Mouse (Mus musculus) mouse trophoblast stem cell (cell line): ENCODE results near the gene Zbtb20.

ENCODE experiments used
- in situ Hi-C, 2 experiments: fragments of 300-500 bp; cut with MseI, MboI; formaldehyde crosslinking; loops; 2 replicates in 1 of 2; 3 replicates in 1 of 2; pipeline ENCODE4 v1.15.1; 2025

Gene Zbtb20

GRCm38 (mm10) chr16:43561330-43561729 is 685.6 kb downstream of the Zbtb20 start:
- in situ Hi-C loops: no loop called here

- in situ Hi-C loops: no loop called here
These were observed 686.3 kb downstream of the Zbtb20 start for GRCm38 (mm10) chr16:43561956-43562355.

- in situ Hi-C loops: no loop called here
These were observed 690.2 kb downstream of the Zbtb20 start for GRCm38 (mm10) chr16:43565872-43566271.

GRCm38 (mm10) chr16:43566511-43566910 is 690.8 kb downstream of the Zbtb20 start:
- in situ Hi-C loops: no loop called here

- in situ Hi-C loops: no loop called here
These were observed 695.8 kb downstream of the Zbtb20 start for GRCm38 (mm10) chr16:43571376-43572081.

- in situ Hi-C loops: no loop called here
These were observed 696.5 kb downstream of the Zbtb20 start for GRCm38 (mm10) chr16:43572171-43572570.

- in situ Hi-C loops: no loop called here
These were observed 697.1 kb downstream of the Zbtb20 start for GRCm38 (mm10) chr16:43572766-43573165.

GRCm38 (mm10) chr16:43573181-43573833 is 697.6 kb downstream of the Zbtb20 start:
- in situ Hi-C loops: no loop called here

GRCm38 (mm10) chr16:43574006-43574764 is 698.5 kb downstream of the Zbtb20 start:
- in situ Hi-C loops: no loop called here

- in situ Hi-C loops: no loop called here
These were observed 699.4 kb downstream of the Zbtb20 start for GRCm38 (mm10) chr16:43575066-43575465.

GRCm38 (mm10) chr16:43575507-43575906 is 699.8 kb downstream of the Zbtb20 start:
- in situ Hi-C loops: no loop called here

GRCm38 (mm10) chr16:43577399-43577798 is 701.7 kb downstream of the Zbtb20 start:
- in situ Hi-C loops: no loop called here

- in situ Hi-C loops: no loop called here
These were observed 702.7 kb downstream of the Zbtb20 start for GRCm38 (mm10) chr16:43578351-43578750.

GRCm38 (mm10) chr16:43579111-43579510 is 703.4 kb downstream of the Zbtb20 start:
- in situ Hi-C loops: no loop called here

GRCm38 (mm10) chr16:43580321-43580822 is 704.7 kb downstream of the Zbtb20 start:
- in situ Hi-C loops: no loop called here

GRCm38 (mm10) chr16:43581551-43581950 is 705.9 kb downstream of the Zbtb20 start:
- in situ Hi-C loops: no loop called here

- in situ Hi-C loops: no loop called here
These were observed 711.3 kb downstream of the Zbtb20 start for GRCm38 (mm10) chr16:43586859-43587429.

- in situ Hi-C loops: no loop called here
These were observed 715.2 kb downstream of the Zbtb20 start for GRCm38 (mm10) chr16:43590704-43591493.

- in situ Hi-C loops: no loop called here
These were observed 716.4 kb downstream of the Zbtb20 start for GRCm38 (mm10) chr16:43592062-43592461.

GRCm38 (mm10) chr16:43592801-43593200 is 717.1 kb downstream of the Zbtb20 start:
- in situ Hi-C loops: no loop called here

- in situ Hi-C loops: no loop called here
These were observed 721.8 kb downstream of the Zbtb20 start for GRCm38 (mm10) chr16:43597375-43598060.
